Mouse (Mus musculus): ENCODE results near the gene Mief2.

- no peak for TF ChIP-seq CTCF (IDR thresholded peaks at IDR 0.05; ENCODE audit: low read depth, low read length)
- no peak for TF ChIP-seq POLR2A (IDR thresholded peaks at IDR 0.05; ENCODE audit: borderline replicate concordance, low read depth, low read length)
Measured at GRCm38 (mm10) chr11:60776107-60776828, 48.1 kb downstream of the Mief2 start.
